Mouse (Mus musculus): Measurements from ENCODE around the gene Neurl2.

Gene Neurl2

DNA sequence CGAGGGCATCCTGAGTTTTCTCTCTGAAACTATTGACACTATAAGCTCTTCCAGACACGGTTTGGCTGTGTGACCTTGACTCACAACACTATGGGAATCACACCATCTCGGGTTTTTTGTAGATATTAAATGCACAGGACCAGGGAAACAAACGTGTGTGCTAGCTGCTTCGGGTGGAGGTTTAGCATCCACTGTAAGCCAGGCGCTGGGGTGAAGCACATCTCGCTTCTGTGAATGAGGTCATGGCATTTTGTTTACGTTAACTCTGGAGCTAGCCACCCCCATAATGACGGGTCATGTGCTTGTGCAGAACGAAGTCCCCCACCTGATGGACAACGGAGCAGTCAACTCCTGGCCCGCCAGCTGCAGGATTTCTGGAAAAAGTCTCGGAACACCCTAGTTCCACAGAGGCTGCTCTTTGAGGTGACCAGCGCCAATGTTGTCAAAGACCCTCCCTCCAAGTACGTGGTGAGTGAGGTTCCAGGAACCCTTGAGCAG lies 46.8 kb downstream of the Neurl2 start:
- DNase-seq (ENCODE audit: low spot score in 2 of 2): peak in 1 of 2 experiments; percentile 49

DNA sequence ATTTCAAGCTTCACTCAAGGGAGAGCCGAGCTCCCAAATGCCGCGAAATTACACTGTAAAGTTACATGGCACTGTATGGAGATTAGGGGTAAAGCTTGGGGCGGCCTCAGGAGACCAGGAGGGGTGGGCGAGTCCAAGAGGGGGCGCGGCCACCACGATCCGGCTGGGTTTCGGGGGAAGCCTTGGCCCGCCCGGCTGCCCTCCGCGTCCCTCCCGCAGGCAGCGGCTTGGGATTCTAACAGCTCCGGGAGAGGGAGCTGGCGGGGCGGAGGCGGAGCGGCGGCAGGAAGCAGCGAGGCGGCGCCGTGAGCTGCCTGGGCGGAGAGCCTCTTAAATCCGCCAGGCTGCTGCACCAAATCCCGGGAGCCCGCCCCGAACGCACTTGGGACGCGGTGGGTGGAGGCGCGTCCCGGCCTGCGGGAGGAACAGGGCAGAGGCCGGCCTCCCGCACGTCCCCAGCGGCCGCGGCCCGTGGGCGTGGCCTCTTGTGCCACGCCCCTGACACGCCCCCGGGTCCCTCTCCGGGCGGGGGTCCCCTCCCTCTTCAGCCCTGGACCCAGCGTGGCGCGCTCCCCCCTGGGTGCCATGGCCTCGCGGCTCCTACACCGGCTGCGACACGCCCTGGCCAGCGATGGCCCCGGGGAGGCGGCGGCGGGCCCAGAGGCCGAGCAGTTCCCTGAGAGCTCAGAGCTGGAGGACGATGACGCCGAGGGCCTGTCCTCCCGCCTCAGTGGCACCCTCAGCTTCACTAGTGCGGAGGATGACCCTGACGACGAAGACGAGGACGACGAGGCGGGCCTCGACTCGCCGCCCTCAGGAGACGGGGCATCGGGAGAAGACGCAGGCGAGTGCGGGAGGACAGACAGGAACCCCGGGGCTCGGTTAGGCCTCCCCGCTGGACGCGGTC lies 47.5 kb downstream of the Neurl2 start, which contains the start of gene Snx21:
Snx21 (plus strand) TSS at position 343 of the 907 bp plus-strand sequence.
- DNase-seq (ENCODE audit: low spot score in 2 of 2): peak; percentile 89

DNA sequence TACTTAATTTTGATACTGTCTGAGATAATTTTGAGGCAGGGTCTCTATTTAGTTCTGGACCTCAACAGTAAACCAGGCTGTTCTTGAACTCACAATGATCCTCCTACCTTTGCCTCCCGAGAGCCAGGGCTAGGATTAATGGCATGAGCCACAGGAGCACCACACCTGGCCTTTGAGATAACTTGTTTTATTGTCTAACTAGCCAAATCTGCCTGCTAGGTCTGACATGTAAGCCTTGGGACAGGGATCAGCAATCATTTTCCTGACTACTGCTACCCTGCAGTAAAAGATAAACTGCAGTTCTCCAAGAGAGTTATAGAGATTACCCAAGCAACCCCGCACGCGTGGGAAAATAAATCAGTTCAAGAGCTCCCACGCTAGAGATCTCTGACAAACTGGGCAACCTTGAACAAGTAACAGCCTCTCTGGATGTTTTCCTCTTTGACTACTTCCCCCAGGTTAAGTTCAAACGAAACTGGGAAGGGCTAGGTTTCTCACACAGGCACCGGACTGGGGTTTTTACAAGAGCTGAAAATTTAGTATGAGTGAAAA lies 48.3 kb downstream of the Neurl2 start:
- DNase-seq (ENCODE audit: low spot score in 2 of 2): no peak

DNA sequence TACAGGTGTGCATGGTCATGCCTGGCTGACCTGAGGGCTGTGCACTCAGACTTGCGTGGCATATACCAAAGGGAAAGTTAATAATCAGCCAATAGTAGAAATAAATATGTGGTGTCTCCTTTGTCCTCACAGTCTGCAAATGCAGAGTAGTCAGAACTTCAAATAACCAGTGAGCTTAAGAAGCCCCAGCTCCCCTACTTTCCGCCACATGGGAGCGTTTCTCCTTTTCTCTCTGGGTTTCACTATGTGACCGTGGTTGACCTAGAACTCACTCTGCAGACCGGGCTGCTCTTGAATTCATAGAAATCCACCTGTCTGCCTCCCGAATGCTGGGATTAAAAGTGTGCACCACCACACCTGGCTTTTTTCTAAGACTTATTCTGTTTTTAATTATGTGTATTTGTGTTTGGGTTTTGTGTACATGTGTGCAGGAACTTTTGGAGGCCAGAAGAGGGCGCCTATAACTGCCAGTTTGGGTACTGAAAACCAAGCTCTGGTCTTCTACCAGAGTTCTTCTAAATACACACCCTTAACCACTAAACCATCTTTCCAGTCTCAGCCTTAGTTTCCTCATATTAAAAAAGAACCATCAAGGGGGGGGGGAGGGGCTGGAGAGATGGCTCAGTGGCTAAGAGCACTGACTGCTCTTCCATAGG lies 49.2 kb downstream of the Neurl2 start:
- no peak for DNase-seq (ENCODE audit: low spot score in 2 of 2)

DNA sequence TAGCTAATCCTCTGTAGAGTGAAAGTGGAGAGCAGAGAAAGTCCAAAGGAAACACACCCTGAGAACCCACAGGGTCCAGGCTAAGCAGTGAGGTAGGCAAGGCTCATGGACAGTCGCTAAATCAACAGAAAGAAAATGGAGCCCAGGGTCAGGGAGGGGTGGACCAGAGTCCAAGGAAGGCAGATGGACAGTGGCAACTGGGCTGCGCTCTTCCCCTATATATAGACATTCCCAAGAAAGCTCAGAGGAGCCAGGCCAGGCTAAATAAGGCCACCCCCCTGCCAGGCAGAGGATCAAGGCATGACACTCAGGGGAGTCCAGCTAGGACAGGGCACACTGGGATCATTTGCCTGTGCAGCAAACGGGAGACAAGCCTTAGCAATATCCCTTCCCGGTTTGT lies 51.4 kb downstream of the Neurl2 start:
- DNase-seq (ENCODE audit: low spot score in 2 of 2): no peak
